Mouse (Mus musculus) left cerebral cortex, adult 8-10 months (tissue): ENCODE results near the gene Ephb1. TPM values are rescaled to one million over a fixed set of nuclear protein-coding genes. Genes with fewer than 3 reads are reported as not detected.

Experiments used
- DNase-seq, 2 experiments: peaks; one replicate each; pipeline ENCODE4 v3.0.0; 2022; ENCODE audit warnings: low spot score in 2 of 2
- microRNA-seq, 2 experiments: library from miRNA; unstranded; fragments of <30 nt; microRNA quantifications; one replicate each; pipeline ENCODE4 v1.2.0; 2022
- total RNA-seq, 4 experiments: library from RNA; stranded (reverse); gene quantifications; 2 replicates each; pipeline ENCODE4 v1.2.4; 2022

Gene Ephb1
- total RNA-seq, 4 experiments from 2014 or later = 30.7 to 39.9 (median 35.9) TPM

DNA sequence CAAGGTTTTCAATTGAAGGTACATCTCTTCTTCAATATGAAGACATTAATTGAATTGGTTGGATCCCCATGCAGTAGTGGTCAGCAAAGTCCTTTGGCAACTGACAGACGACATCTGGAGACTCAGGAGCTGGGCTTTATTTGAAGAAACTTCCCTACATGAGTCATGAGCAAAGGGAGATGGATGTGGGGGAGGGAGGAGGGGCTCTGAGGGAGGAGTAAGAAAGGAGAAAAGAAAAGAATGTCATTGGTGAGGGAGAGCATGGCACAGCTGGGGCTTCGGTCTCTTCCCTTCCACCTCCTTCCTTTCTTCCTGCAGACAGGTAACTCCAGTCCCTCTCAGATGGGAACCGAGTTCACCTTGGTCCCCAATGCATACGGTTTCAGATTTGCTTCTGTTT is 431.6 kb downstream of the Ephb1 start:
- no peak for DNase-seq

GRCm38 (mm10) chr9:101919324-101919723 is 435.2 kb downstream of the Ephb1 start:
- DNase-seq = no peak

DNA sequence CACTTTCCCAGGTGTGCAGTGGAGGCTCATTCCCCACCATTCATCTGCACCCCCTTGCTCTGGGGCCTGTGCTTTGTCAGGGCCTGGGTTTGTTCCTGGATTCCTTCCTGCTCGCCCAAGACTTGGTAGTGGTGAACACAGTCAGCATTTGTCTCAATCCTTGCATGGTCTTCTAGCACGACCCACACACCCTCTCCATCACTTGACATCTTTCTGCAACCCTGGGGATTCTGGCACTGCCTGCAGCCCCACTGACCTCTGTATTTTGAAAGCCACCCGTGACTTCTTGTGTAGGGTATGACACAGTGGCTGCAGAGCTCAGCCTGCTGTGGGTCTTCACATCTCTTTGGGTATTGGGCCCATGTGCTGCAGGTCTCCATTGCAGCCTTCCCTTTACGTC is 435.7 kb downstream of the Ephb1 start:
- no peak for DNase-seq

DNA sequence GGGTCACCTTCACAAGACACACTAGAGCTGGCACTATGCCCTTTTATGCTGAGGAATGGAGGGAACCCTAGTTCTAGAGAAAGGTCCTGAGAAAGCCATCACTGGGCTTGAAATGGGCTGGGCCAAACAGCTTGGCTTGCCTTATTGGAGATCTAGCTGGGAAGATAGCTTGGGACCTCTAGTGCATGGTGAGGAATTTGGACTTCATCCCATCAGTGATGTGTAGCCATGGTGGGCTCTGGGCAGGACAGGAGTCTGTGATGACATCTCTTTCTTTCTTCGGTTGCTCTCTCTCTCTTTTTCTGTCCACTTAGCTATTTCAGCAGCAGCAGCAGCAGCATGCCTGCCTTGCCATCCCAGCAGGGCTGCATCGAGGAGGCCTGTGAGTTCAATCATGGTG is 439.4 kb downstream of the Ephb1 start:
- DNase-seq = no peak

GRCm38 (mm10) chr9:101911176-101911866 is 443.2 kb downstream of the Ephb1 start:
- no peak for DNase-seq

- no peak for DNase-seq
Observed at GRCm38 (mm10) chr9:101909491-101909890, 445.0 kb downstream of the Ephb1 start.

DNA sequence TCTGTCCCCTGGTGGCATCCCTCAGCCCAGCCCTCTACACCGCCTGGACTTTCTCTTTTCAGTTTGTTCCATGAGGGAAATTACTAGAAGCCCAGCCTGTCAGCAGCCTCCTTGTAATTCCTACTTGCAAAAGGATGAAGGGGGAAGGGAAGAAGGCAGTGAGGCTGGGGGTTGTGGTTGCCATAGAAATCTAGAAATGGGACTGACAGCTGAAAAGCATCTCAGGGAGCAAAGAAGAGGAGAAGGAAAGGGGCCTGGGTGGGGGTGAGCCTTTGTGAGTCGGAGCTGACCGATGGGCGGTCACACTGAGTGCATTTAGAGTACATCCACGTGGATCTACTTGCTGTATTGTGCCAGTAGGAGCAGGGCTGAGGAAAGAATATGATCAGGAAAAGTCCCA is 445.6 kb downstream of the Ephb1 start:
- no peak for DNase-seq

- no peak for DNase-seq
Observed at GRCm38 (mm10) chr9:101907747-101908255, 446.7 kb downstream of the Ephb1 start.

DNA sequence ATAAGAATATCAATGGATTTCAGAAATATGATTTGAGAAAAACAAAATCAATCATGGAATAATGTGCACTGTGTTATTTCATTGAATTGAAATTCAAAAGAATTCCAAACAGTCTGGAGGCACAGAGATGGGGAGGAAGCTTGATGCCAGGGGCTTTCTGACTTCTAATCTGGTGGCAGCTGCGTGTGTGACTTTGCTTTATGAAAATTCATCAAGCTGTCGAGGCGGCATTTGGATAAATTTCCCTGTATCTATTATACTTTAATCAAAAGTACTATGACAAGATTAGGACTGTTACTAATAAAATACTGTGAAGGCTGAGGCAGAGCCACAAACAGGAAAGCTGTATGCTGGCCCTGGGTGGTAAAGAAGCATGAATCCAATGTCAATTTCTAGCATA is 451.1 kb downstream of the Ephb1 start:
- no peak for DNase-seq

- DNase-seq = no peak
Observed at GRCm38 (mm10) chr9:101897851-101898250, 456.6 kb downstream of the Ephb1 start.

DNA sequence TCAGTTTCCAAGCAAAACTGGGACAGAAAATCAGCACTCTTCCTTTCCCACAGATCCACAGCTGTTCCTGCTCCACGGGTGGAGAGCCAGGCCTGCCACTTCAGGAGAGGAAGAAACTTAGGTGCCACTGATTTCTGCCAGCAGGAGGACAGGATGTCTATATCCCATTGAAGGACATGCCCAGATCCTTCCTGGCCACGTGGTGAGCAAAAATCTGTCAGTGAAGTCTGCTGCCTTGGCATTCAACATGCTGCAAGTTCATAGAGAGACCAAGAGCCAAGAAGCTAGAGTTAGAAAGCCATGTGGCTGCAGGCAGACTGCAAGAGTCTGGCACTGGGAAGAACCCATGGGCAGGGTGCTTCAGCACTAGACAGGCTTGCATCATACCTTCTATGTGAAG is 471.2 kb downstream of the Ephb1 start:
- DNase-seq = no peak

- DNase-seq = no peak
Observed at GRCm38 (mm10) chr9:101877109-101877987, 477.1 kb downstream of the Ephb1 start.

DNA sequence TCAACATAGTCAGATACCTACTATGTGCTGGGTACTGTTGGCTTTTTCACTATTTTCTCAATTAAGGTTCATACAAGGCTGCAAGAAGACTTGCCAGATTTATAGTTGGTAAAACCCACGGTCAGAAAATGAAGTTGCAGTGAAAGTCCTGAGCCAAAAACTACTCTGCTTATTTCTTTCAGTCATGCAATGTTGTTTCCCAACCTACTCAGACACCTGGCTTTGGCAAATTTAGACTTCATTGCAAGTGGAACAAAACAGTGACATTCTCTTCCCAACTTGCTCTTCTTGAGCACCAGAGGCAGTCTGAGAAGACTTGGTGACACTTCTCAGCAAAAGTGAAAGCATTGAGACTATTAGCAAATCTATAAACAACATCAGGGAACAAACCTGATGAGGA is 479.2 kb downstream of the Ephb1 start:
- no peak for DNase-seq

Small RNA genes lying within 50 kb of the gene (microRNA-seq; reads per million reads assigned to microRNA genes)
- gene Mir7243 = 0 reads per million in 2 experiments

Other genes with a start within 250 kb of the Ephb1 start
- gene Ky, start 151.1 kb upstream of the Ephb1 start, total RNA-seq = 1 to 10 TPM; 1.7 to 5.1 (median 2.1) TPM